Mouse (Mus musculus) erythroblast, embryonic 14.5 days (primary cell): ENCODE results near the gene Zcwpw1.

ENCODE experiments used
- GATA1 ChIP-seq: IDR thresholded peaks from 2 replicates; pipeline ENCODE4 v1.6.1; 2012; ENCODE audit warnings: low read length, inconsistent platforms, mixed read lengths
- TAL1 ChIP-seq: IDR thresholded peaks from 3 replicates; pipeline ENCODE4 v1.6.1; 2012; ENCODE audit warnings: low read length, inconsistent platforms, mixed read lengths

- TF ChIP-seq GATA1 (no peak), TAL1 (no peak)
These were observed 3.6 kb upstream of the Zcwpw1 start for GRCm38 (mm10) chr5:137783901-137784540.
